Mouse (Mus musculus): ENCODE results near the gene Fam181b. TPM values are rescaled to one million over a fixed set of nuclear protein-coding genes. Genes with fewer than 3 reads are reported as not detected.

Gene Fam181b
- polyA plus RNA-seq (2012; rRNA removed): 23.2 and 58.3 TPM in 2 replicates

GRCm38 (mm10) chr7:93079785-93080730 is at the start of gene Fam181b:
Gene Fam181b, plus strand, starts transcription at chr7:93079865.

Other genes starting within 250 kb of the Fam181b start
- 6.7 and 8.9 TPM in 2 replicates for gene Ddias, start 205.6 kb upstream of the Fam181b start, polyA plus RNA-seq (2012; rRNA removed)
- 13.8 and 25.6 TPM in 2 replicates for gene Prcp, start 205.4 kb upstream of the Fam181b start, polyA plus RNA-seq (2012; rRNA removed)